Mouse (Mus musculus) CH12F3 (cell line): ENCODE data around the gene Trp73.

Experiments
- in situ Hi-C: fragments of 300-500 bp; cut with MboI; formaldehyde crosslinking; loops from 2 replicates; pipeline ENCODE4 v1.14.3; 2020; ENCODE audit warnings: low sequenced_read_pairs

Trp73 gene

GRCm38 (mm10) chr4:154140182-154140212, at the start of gene Trp73:
TSS of gene Trp73 (minus strand) at chr4:154140208.
- in situ Hi-C loops: no loop called here

GRCm38 (mm10) chr4:154188948-154189347, 48.9 kb upstream of the Trp73 start:
- in situ Hi-C loops: no loop called here

- in situ Hi-C loops: no loop called here
Measured at GRCm38 (mm10) chr4:154186002-154186537, 46.1 kb upstream of the Trp73 start.

DNA sequence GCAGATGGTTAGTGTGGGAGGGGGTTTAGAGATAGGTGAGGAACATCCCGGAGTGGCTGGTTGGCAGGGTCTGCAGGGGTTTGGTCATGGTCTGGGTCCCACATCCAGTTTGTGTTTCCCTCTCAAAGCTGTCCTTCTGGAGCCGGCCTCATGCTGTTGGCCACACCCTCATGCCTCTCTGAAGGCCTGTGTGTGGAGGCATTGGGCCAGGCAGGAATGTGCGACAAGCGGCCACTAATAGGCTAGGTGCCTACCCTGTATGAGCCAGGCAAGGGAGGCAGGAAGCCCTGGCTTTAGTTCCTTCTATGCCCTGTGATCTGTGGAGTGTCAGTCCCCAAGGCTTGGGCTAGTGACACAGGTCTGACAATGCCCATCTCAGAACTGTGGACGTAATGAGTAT, 45.0 kb upstream of the Trp73 start:
- in situ Hi-C loops: no loop called here

DNA sequence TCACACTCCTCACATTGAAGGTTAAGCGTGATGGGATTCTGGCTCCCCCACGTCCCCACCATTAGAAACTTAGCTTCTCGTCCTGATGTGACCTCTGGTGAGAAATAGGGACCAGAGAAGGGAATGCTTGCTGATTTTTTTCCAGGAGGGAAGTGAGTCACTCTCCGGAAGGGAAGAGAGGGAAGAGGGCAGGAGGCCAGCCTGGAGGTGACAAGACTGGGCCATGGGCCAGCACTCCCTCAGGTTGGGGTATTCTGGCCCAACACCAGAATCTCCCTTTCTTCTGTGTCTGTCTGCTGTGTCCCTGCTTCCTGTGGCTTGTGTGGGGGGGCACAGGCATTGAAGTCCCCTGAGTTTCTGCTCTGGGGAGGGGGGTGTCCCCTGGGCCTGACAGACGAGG, 43.6 kb upstream of the Trp73 start:
- in situ Hi-C loops: no loop called here

- in situ Hi-C loops: no loop called here
Measured at GRCm38 (mm10) chr4:154181001-154181400, 41.0 kb upstream of the Trp73 start.

- in situ Hi-C loops: no loop called here
Measured at GRCm38 (mm10) chr4:154177257-154177656, 37.2 kb upstream of the Trp73 start.

GRCm38 (mm10) chr4:154171931-154172604, 32.1 kb upstream of the Trp73 start:
- in situ Hi-C loops: loop anchor here (25.0 kb wide), 1 partner anchor 890 kb away; the partner anchor contains the start of genes Pex10 and Plch2

- in situ Hi-C loops: loop anchor here (25.0 kb wide), 1 partner anchor 891 kb away; the partner anchor contains the start of genes Pex10 and Plch2
Measured at GRCm38 (mm10) chr4:154171151-154171930, 31.3 kb upstream of the Trp73 start.

DNA sequence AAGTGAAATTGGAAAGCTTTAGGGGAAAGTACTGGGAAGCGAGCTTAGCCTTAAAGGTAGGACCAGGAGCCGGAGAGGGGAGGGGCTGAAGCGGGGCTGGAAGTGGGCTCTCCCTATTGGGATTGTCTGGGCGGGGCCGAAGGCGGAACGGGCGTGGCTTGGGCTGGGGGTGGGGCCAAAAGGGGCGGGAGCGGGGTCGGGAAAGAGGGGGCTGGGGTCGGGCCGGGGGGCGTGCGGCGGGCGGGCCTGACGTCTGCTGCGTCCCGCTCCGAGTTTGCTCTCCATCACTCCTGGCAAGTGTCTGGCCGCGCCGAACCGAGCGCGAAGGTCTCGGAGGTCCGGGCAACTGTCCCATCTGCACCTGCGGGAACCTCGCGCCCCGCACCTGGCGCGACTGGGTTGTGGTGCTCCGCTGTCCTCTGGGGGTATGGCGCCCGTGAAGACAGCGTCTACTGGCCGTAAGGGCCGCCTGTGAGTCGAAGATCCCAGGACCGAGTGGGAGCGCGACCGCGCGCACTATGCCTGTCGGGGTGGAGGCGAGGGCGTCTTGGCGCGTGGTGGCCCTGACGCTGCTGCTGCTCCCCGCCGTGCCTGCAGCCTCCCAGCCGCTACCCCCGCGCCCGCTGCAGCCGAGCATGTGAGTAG, 30.6 kb upstream of the Trp73 start, which contains the start of gene Megf6:
Megf6 (plus strand) TSS at position 225 of the 645 bp plus-strand sequence.
- in situ Hi-C loops: loop anchor here (25.0 kb wide), 1 partner anchor 892 kb away; the partner anchor contains the start of genes Pex10 and Plch2

DNA sequence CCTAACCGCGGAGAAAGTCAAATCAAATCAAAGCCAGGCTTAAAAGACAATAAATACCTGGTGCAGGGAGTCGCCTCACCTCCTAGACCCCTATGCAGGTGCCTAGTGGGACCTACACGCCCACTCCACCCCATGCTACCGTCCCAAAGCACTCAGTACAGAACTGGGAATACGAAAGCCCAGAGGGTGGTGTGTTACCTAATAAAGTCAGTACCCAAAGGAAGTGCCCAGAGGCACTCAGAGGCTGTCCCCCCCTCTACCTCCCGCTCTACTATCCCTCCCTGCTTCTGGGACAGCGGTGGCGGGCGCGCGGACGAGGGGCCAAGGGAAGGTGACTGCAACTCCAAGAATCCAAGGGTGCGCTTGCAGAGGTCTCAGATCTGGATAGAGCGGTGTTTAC, 30.0 kb upstream of the Trp73 start:
- in situ Hi-C loops: loop anchor here (25.0 kb wide), 1 partner anchor 892 kb away; the partner anchor contains the start of genes Pex10 and Plch2

DNA sequence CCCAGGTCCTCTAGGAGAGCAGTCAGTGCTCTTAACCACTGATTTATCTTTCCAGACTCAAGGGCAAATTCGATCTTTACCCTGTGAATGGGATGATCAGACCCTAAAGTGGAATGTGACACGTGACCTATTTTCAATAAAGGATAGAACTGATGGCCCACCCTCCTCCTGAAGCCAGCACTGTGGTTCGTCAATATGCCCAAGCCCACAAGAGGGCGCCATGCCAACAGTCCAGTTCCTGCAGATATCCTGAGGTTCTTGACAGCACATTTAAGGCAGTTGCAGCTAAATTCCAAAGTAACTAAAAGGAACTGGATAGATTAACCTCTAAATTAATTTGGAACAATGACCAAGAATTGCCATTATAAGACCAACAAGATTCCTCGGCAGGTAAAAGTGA, 27.0 kb upstream of the Trp73 start:
- in situ Hi-C loops: loop anchor here (5.0 to 25.0 kb wide), 2 partner anchors 40 to 895 kb away; partner anchors contain the start of genes Pex10 and Plch2

DNA sequence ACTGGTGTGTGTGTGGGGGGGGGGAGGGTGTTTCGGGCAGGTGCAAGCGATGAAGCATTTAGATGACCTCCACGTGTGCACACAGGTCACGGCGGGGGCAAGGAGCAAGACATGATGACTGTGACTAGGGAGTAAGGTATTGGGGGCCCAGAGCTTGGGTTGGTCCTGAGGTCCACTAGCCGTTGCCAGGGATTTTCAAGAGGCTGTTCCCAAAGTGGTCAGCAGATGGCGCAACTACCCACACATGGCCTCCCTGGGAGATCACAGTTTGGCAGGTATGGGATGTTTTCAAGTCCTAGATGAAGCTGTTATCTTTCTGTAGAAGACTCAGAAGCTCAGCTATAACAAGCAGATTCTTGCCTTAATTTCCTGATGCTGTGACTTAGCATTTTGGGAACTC, 23.3 kb upstream of the Trp73 start:
- in situ Hi-C loops: loop anchor here (25.0 kb wide), 1 partner anchor 899 kb away; the partner anchor contains the start of genes Pex10 and Plch2

GRCm38 (mm10) chr4:154160538-154161390, 20.8 kb upstream of the Trp73 start, which contains the start of gene Tprgl:
TSS of gene Tprgl (minus strand) at chr4:154160666.
- in situ Hi-C loops: loop anchor here (25.0 kb wide), 1 partner anchor 902 kb away; the partner anchor contains the start of genes Pex10 and Plch2

DNA sequence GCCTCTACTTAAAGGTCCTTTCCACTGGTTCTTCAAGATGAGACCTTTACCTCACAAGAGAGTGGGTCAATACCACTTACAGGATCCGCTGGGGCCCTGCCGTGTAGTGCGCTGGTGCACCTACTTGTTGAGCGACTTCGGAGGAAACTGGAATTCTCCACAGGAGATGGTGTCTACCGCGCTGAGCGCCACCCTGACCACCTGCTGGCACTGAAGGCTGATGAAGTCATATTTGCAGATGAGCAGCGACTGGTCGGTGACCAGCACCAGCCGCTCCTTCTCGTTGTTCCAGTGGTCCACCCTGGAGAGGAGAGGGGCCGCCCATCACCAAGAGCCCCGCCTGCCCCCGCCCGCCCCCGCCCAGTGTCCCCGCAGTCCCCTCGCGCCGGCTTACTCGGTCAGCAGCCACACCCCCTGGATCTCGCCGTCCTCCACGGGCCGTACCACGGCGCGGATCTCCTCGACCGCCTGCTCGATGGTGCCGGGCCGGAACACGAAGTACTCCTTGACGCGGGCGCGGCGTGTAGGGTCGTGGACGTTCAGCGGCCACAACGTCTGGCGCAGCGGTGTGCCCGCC, 20.0 kb upstream of the Trp73 start:
- in situ Hi-C loops: loop anchor here (25.0 kb wide), 1 partner anchor 902 kb away; the partner anchor contains the start of genes Pex10 and Plch2

GRCm38 (mm10) chr4:154159002-154159401, 19.0 kb upstream of the Trp73 start:
- in situ Hi-C loops: loop anchor here (25.0 kb wide), 1 partner anchor 903 kb away; the partner anchor contains the start of genes Pex10 and Plch2

- in situ Hi-C loops: loop anchor here (25.0 kb wide), 1 partner anchor 904 kb away; the partner anchor contains the start of genes Pex10 and Plch2
Measured at GRCm38 (mm10) chr4:154157970-154158662, 18.1 kb upstream of the Trp73 start.

DNA sequence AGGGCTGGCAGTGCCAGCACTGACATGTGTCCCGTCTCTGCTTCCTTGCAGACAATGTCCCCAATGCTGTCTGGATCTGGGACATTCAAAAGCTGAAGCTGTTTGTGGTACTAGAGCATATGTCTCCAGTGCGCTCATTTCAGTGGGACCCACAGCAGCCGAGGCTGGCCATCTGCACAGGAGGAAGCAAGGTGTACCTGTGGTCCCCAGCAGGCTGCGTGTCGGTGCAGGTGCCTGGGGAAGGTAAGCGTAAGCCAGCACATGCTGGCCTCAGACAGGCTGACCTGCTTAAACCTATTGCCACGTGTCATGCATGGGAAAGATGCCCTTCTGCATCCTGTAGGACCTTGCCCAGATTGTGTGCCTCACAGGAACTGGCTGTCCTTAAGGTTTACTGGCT, 16.0 kb upstream of the Trp73 start:
- in situ Hi-C loops: loop anchor here (25.0 kb wide), 1 partner anchor 906 kb away; the partner anchor contains the start of genes Pex10 and Plch2

- in situ Hi-C loops: loop anchor here (25.0 kb wide), 1 partner anchor 908 kb away; the partner anchor contains the start of genes Pex10 and Plch2
Measured at GRCm38 (mm10) chr4:154154104-154154503, 14.1 kb upstream of the Trp73 start.
